Mouse (Mus musculus): ENCODE data around the gene Plekhb1. TPM values are rescaled to one million over a fixed set of nuclear protein-coding genes. Genes with fewer than 3 reads are reported as not detected.
A peak's percentile ranks its signal among the peaks of the same experiment; 100 is the strongest.

Gene Plekhb1
- polyA plus RNA-seq, 1 experiment from 2014 or later: 3.2 TPM

DNA sequence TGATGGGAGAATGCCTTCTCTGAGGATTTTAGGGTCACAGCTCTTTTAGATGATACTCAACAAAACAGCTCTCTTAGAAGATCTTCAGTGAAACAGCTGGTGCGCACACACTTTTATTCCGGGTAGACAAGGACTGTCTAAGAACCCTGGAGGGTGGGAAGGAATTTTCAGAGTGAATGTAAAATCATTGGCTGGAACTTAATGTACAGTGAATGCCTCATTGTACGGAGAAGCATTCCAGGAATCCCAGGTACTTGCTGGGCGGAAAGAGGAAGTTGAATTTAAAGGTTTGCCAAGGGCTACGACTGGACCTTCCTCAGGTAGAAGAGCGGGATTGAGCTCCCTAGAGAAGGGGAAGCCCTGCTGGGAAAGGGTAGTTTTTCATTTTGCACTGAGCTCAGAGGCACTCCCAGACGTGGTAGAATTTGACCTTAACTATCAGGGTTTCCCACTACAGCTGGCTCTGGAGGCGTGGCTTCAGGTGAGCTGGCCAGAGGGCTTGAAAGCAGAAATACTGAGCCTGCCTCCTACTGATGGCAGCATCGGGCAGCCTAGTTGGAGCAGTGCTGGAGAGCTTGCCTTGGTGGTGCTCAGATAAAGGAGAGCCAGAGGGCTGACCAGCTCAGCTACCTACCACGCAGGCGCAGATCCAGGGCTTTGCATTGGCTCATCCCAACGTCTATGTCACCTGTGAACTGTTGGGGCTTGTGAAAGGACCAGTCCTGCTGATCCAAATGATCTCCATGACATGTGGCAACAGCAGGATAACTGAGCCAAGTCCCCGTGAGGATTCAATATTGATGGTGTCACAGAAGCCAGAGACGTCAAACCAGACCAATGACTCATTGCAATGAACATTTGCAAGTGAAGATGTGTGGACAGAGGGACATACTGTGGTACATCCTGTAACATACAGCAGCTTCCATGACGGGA lies 17.0 kb upstream of the Plekhb1 start:
- WGBS: 67% methylated on average over 15 of the region's 15 CpGs
- Histone ChIP-seq H3K4me1 (peaks cover 4% of the 10 kb centered on the region; the same call in 1 of the 2 replicates), H3K4me3 (no peak overlapping the region), H3K36me3 (replicated peaks) (no peaks in the 10 kb centered on the region), H3K27me3 (ENCODE audit: poor library complexity, severe bottlenecking) (no peaks in the 10 kb centered on the region), H3K27ac (no peak overlapping the region), H3K9me3 (no peaks in the 10 kb centered on the region)
- no peak for DNase-seq (ENCODE audit: extremely low spot score, low spot score)

DNA sequence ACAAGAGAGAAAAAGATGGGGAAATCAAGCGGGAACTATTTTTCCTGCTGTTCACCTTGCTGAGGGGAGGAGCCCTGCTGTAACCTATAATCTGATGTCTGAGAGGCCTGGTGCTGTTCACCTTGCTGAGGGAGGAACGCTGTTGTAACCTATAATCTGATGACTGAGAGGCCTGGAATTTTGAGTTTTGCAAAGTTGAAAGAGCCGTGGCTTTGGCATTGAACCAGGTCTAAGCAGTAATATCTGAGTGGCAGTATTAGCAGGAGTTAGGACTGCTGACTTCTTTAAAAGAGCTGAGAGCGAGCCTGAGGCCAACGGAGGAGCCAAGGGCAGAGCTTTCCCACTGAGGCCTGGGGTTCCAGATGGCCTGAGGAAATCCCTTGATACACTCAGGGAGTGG lies 15.8 kb upstream of the Plekhb1 start:
- WGBS: 91% methylated on average over 5 of the region's 5 CpGs
- Histone ChIP-seq H3K4me3 (no peak overlapping the region), H3K36me3 (replicated peaks) (no peaks in the 10 kb centered on the region), H3K27ac (no peak overlapping the region), H3K9me3 (no peaks in the 10 kb centered on the region), H3K4me1 (peaks cover 4% of the 10 kb centered on the region; the same call in 1 of the 2 replicates), H3K27me3 (ENCODE audit: poor library complexity, severe bottlenecking) (no peaks in the 10 kb centered on the region)
- no peak for DNase-seq (ENCODE audit: extremely low spot score, low spot score)

DNA sequence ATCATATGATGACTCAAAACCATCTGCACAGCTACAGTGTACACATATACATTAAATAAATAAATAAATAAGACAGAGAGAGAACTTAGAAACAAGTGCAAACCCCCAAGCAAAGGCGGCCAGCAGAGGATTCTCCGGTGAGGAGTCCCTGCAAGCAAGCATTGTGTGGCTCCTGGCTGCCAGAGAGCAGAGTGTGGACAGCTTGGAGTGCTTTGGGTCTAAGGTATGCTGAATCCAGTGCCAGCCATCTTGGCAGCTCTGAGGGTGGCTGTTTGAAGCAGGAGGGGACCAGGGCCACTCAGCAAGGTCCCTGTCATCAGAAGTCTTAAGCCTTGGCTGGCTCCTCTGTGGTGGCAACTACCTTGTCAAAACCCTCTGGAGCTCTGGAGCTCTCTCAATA lies 12.7 kb upstream of the Plekhb1 start:
- 92% methylated on average over 2 of the region's 2 CpGs for whole genome bisulfite sequencing

DNA sequence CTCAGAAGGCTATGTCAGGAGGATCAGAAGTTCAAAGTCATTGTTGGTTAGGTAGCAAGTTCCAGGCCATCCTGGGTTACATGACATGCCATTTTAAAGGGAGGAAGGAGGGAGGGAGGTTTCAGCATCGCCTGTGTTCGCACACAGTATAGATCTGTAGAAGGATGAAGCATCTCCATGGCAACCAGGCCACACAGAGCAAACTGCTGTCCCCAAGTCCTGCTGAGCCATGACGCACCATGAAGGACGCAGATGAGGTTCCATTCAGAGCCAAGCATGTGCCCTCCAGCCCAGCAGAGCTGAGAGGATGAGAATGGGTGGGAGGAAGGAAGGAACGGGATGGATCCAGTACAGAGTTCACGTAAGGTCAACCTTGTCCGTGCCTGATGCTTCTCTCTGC lies 11.2 kb upstream of the Plekhb1 start:
- no peaks in the 10 kb centered on the region for H3K9me3 ChIP-seq
- WGBS: 65% methylated on average over 7 of the region's 7 CpGs
- H3K4me3 ChIP-seq: no peak overlapping the region
- DNase-seq (ENCODE audit: extremely low spot score, low spot score): no peak
- H3K27ac ChIP-seq: no peak overlapping the region
- H3K4me1 ChIP-seq: peaks cover 4% of the 10 kb centered on the region; the same call in 1 of the 2 replicates
- H3K36me3 ChIP-seq (replicated peaks): no peaks in the 10 kb centered on the region
- no peaks in the 10 kb centered on the region for H3K27me3 ChIP-seq (ENCODE audit: poor library complexity, severe bottlenecking)

More for the DNA sequence above, 12.7 kb upstream of the Plekhb1 start:
- no peak for DNase-seq (ENCODE audit: extremely low spot score, low spot score)
- peaks cover 4% of the 10 kb centered on the region; the same call in 1 of the 2 replicates for H3K4me1 ChIP-seq
- no peak overlapping the region for H3K4me3 ChIP-seq
- no peaks in the 10 kb centered on the region for H3K9me3 ChIP-seq
- no peaks in the 10 kb centered on the region for H3K27me3 ChIP-seq (ENCODE audit: poor library complexity, severe bottlenecking)
- no peak overlapping the region for H3K27ac ChIP-seq
- H3K36me3 ChIP-seq (replicated peaks): no peaks in the 10 kb centered on the region

DNA sequence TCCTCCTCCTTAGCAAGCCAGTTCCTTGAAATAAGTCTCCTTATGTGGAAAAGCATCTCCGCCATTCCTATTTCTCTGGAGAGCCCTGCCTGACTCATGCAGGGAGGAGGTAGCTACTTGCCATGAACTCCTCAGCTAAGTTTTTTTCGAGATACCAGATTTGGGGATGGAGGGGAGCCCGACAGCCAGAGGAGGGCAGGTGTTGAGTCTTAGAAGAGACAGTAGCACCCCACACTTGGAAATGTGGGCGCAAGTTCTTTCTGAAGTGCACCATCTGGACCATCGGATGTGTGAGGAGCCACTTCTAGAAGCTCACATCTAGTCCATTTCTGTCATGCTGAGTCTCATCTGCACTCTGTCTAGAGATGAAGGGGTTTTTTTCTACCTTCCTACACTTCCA lies 8.4 kb upstream of the Plekhb1 start:
- WGBS: 90% methylated on average over 5 of the region's 5 CpGs
- H3K27ac ChIP-seq: no peak overlapping the region
- H3K4me1 ChIP-seq: peaks cover 4% of the 10 kb centered on the region; the same call in 1 of the 2 replicates
- H3K27me3 ChIP-seq (ENCODE audit: poor library complexity, severe bottlenecking): no peaks in the 10 kb centered on the region
- DNase-seq (ENCODE audit: extremely low spot score, low spot score): no peak
- no peaks in the 10 kb centered on the region for H3K9me3 ChIP-seq
- no peak overlapping the region for H3K4me3 ChIP-seq
- no peaks in the 10 kb centered on the region for H3K36me3 ChIP-seq (replicated peaks)

GRCm38 (mm10) chr7:100663729-100664304 lies 1.6 kb upstream of the Plekhb1 start:
- peaks cover 13% of the 10 kb centered on the region for H3K27me3 ChIP-seq (ENCODE audit: poor library complexity, severe bottlenecking)
- no peak overlapping the region for H3K27ac ChIP-seq
- H3K36me3 ChIP-seq (replicated peaks): no peaks in the 10 kb centered on the region
- no peak for DNase-seq (ENCODE audit: extremely low spot score, low spot score)
- peak overlapping the region; percentile 14; the same call in 1 of the 2 replicates for H3K4me3 ChIP-seq
- H3K4me1 ChIP-seq: peaks cover 23% of the 10 kb centered on the region
- no peaks in the 10 kb centered on the region for H3K9me3 ChIP-seq
- 69% methylated on average over 11 of the region's 11 CpGs for WGBS

DNA sequence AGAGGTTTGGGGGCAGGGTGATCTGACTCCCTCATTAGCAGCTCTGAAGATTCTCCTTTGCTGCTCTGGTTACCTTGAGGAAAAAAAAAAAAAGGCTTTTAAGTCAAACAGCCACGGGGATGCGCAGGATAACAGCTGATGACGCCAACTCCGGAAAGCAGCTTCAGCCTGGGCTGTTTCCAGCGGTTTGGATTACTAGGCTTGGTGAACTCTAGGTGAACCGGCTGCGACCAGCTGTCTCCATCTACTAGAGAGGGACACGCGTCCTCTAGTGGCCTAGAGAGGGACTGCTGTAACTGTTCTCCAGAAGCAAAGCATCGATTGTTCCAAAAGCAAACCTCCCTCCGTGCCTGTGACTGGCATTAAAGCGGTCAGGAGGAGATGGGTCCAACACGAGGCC lies 976 bp upstream of the Plekhb1 start:
- DNase-seq (ENCODE audit: extremely low spot score, low spot score): peak; percentile 87
- Histone ChIP-seq H3K27me3 (ENCODE audit: poor library complexity, severe bottlenecking) (peaks cover 13% of the 10 kb centered on the region), H3K27ac (peak overlapping the region; percentile 51; the same call in 1 of the 2 replicates), H3K4me1 (peaks cover 30% of the 10 kb centered on the region), H3K9me3 (no peaks in the 10 kb centered on the region), H3K36me3 (replicated peaks) (no peaks in the 10 kb centered on the region), H3K4me3 (peak overlapping the region; percentile 14; the same call in 1 of the 2 replicates)
- 4% methylated on average over 13 of the region's 13 CpGs for WGBS

DNA sequence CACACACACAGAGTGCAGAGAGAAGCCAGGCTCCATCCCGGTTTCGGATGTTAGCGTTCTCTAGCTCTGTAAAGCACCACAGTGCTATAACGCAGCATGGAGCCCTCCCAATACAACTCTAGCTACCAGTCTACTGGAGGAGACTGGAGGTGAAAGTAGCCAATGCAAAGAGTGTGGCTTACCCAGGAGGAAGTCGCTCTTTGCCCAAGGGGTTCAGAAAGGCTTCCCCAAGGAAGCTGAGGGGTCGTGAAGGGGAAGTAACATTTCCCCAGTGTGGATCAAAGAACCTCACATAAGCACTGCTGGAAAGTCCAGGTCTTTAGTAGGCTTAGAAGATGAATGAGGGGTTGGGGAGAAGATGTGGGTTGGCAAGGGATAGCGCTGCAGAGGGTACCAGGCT lies 950 bp downstream of the Plekhb1 start:
- no peaks in the 10 kb centered on the region for H3K9me3 ChIP-seq
- DNase-seq (ENCODE audit: extremely low spot score, low spot score): no peak
- H3K4me1 ChIP-seq: peaks cover 39% of the 10 kb centered on the region
- no peaks in the 10 kb centered on the region for H3K36me3 ChIP-seq (replicated peaks)
- H3K27me3 ChIP-seq (ENCODE audit: poor library complexity, severe bottlenecking): peaks cover 13% of the 10 kb centered on the region
- H3K27ac ChIP-seq: no peak overlapping the region
- H3K4me3 ChIP-seq: no peak overlapping the region
- WGBS: 88% methylated on average over 7 of the region's 7 CpGs

DNA sequence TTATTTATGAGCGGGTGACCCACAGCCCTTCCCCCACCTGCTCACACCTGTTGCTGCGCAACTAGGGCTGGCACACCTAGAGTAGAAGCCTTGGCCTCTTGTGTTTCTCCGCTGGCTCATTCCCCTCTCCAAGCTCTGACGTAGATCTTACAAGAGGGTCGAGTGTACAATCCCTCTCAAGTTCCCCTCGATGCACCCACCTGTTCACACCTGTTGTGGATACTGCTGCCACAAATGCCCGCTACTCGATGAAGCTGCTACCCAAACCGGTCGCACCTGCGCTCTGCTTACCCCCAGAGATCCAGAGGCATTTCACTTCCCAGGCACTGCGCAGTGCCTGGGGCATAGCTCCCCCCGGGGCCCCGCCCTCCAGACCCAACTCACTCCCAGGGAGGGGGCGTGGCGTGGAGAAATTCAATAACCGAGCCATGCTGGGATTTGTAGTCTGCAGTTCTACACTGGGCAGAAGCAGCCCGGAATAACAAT lies 4.1 kb downstream of the Plekhb1 start:
- Histone ChIP-seq H3K27ac (no peak overlapping the region), H3K36me3 (replicated peaks) (no peaks in the 10 kb centered on the region), H3K4me3 (peak overlapping the region; percentile 31), H3K9me3 (no peaks in the 10 kb centered on the region), H3K27me3 (ENCODE audit: poor library complexity, severe bottlenecking) (no peaks in the 10 kb centered on the region), H3K4me1 (peaks cover 42% of the 10 kb centered on the region)
- DNase-seq (ENCODE audit: extremely low spot score, low spot score): peak; percentile 40
- WGBS: 29% methylated on average over 18 of the region's 18 CpGs

- 0 out of 2 replicates have a peak overlapping the region, but pooled peaks have one; percentile 8 for H3K27ac ChIP-seq
- no peaks in the 10 kb centered on the region for H3K36me3 ChIP-seq (replicated peaks)
- H3K9me3 ChIP-seq: no peaks in the 10 kb centered on the region
- WGBS: 56% methylated on average over 5 of the region's 5 CpGs
- H3K27me3 ChIP-seq (ENCODE audit: poor library complexity, severe bottlenecking): no peaks in the 10 kb centered on the region
- H3K4me1 ChIP-seq: peaks cover 37% of the 10 kb centered on the region
- no peak for DNase-seq (ENCODE audit: extremely low spot score, low spot score)
- H3K4me3 ChIP-seq: no peak overlapping the region
Measured at GRCm38 (mm10) chr7:100656739-100657138, 5.5 kb downstream of the Plekhb1 start.

- Histone ChIP-seq H3K27ac (peak overlapping the region; percentile 87), H3K4me1 (peaks cover 50% of the 10 kb centered on the region), H3K9me3 (no peaks in the 10 kb centered on the region), H3K36me3 (replicated peaks) (peaks cover 4% of the 10 kb centered on the region; the same call in 1 of the 2 replicates), H3K27me3 (ENCODE audit: poor library complexity, severe bottlenecking) (no peaks in the 10 kb centered on the region), H3K4me3 (0 out of 2 replicates have a peak overlapping the region, but pooled peaks have one; percentile 16)
- 90% methylated on average over 8 of the region's 8 CpGs for WGBS
- DNase-seq (ENCODE audit: extremely low spot score, low spot score): no peak
Measured at GRCm38 (mm10) chr7:100654441-100654840, 7.8 kb downstream of the Plekhb1 start.

GRCm38 (mm10) chr7:100653480-100654266 lies 8.5 kb downstream of the Plekhb1 start:
- DNase-seq (ENCODE audit: extremely low spot score, low spot score): peak; percentile 48
- Histone ChIP-seq H3K4me3 (peak overlapping the region; percentile 16), H3K36me3 (replicated peaks) (peaks cover 8% of the 10 kb centered on the region; the same call in 1 of the 2 replicates), H3K27me3 (ENCODE audit: poor library complexity, severe bottlenecking) (no peaks in the 10 kb centered on the region), H3K4me1 (peaks cover 47% of the 10 kb centered on the region), H3K9me3 (no peaks in the 10 kb centered on the region), H3K27ac (peak overlapping the region; percentile 87)
- WGBS: 69% methylated on average over 9 of the region's 9 CpGs
